Mouse (Mus musculus): ENCODE measurements at regions not wholly inside any gene's neighbourhood (a gene's known extent, or its start where the extent isn't known, plus 50 kb on each side); places are given as distances from the start of the nearest gene placed in this dataset.
A peak's percentile ranks its signal among the peaks of the same experiment; 100 is the strongest.

DNA sequence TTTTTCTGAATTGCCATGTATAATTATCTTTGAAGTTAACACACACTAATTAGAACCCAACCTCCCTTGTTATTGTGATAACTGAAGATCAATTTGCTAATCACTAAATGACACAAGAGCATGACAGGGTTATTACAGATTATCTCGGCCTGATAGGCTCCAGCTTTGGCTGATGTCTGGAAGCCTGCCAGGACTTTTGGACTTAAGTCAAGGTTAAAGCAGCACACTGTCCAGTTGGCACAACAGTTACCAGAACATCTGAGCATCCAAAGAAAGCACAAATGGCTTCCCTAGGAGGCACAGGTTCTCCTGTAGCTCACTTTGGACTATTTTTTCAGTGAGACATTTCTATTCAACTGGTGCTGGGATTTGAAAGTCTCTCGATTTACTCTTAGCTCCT lies 475.0 kb upstream of the A730009L09Rik start:
- H3K4me3 ChIP-seq (replicated peaks): no peak overlapping the region
- H3K36me3 ChIP-seq (replicated peaks): no peaks in the 10 kb centered on the region
- WGBS: 80% methylated on average over 2 of the region's 2 CpGs

DNA sequence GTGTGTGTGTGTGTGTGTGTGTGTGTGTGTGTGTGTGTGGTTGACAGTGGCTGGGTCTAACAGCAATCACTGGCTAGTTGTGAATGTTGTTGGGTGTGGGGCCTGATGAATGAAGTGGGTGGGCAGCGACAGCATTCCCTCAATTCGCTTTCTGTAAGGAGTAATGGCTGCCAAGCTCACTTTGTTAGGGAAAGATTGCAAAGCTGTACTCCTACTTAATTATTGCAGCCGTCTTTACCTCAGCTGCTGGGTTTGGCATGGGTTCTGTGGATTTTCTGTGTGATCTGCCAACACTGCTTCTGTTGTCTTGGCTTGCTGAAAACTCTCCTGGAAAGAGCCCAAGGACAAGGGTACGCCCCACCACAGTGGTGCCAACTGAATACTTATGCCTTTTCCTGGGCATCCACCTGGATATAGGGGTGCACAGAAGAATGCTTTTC lies 472.9 kb upstream of the A730009L09Rik start:
- 80% methylated on average over 4 of the region's 4 CpGs for WGBS
- H3K4me1 ChIP-seq: no peaks in the 10 kb centered on the region
- H3K27ac ChIP-seq: no peak overlapping the region
- no peaks in the 10 kb centered on the region for H3K9me3 ChIP-seq
- no peak overlapping the region for H3K4me2 ChIP-seq
- no peak overlapping the region for H3K4me3 ChIP-seq (replicated peaks)
- H3K27me3 ChIP-seq: no peaks in the 10 kb centered on the region
- H3K36me3 ChIP-seq (replicated peaks): no peaks in the 10 kb centered on the region
- ATAC-seq (ENCODE audit: low FRiP score): peak; percentile 74; the same call in 1 of the 2 replicates
- H3K9ac ChIP-seq: no peak overlapping the region

More for the DNA sequence above, 475.0 kb upstream of the A730009L09Rik start:
- H3K27me3 ChIP-seq: no peaks in the 10 kb centered on the region
- ATAC-seq (ENCODE audit: low FRiP score): no peak; the same call in 1 of the 2 replicates
- no peaks in the 10 kb centered on the region for H3K4me1 ChIP-seq
- no peak overlapping the region for H3K27ac ChIP-seq
- H3K4me2 ChIP-seq: no peak overlapping the region
- H3K9me3 ChIP-seq: no peaks in the 10 kb centered on the region
- H3K9ac ChIP-seq: no peak overlapping the region

DNA sequence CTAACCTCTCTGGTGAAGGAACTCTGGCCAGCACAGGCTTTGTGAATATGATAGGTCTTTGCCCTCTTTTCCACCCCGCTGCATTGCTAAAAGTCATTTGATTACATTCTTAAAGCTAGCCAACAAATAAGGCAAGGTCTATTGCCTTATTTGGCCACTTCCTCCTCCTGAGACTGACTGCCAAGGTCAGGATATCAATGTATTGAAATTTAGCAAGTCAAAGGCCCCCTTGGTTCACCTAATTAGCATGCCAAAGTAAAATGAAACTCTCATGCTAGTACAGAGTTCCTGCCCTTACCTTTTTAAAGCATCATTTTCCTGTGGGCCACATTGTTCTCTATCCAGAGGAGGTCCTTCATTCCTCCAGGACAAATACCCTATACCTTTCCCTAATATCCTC lies 469.6 kb upstream of the A730009L09Rik start:
- no peak overlapping the region for H3K9ac ChIP-seq
- H3K4me3 ChIP-seq (replicated peaks): no peak overlapping the region
- no peak overlapping the region for H3K4me2 ChIP-seq
- no peaks in the 10 kb centered on the region for H3K9me3 ChIP-seq
- no peaks in the 10 kb centered on the region for H3K27me3 ChIP-seq
- no peak for ATAC-seq (ENCODE audit: low FRiP score)
- 78% methylated on average over 1 of the region's 1 CpGs for WGBS
- no peaks in the 10 kb centered on the region for H3K4me1 ChIP-seq
- no peak overlapping the region for H3K27ac ChIP-seq
- no peaks in the 10 kb centered on the region for H3K36me3 ChIP-seq (replicated peaks)
